Mouse (Mus musculus): ENCODE results near the gene Aldh18a1. TPM values are rescaled to one million over a fixed set of nuclear protein-coding genes. Genes with fewer than 3 reads are reported as not detected.

The Aldh18a1 gene
- total RNA-seq, 4 experiments from 2014 or later = 4.5 to 7.5 (median 5.8) TPM

Other genes with a start within 250 kb of the Aldh18a1 start
- gene Sorbs1, start 74.7 kb downstream of the Aldh18a1 start, total RNA-seq (2022) = 100 to 1,000 TPM; 758 to 979 (median 853) TPM
- 1 to 10 TPM; 4.6 to 7.9 (median 6.8) TPM for gene Tctn3, start 23.8 kb upstream of the Aldh18a1 start, total RNA-seq (2022)
- 10 to 100 TPM; 17.5 to 21.0 (median 19.8) TPM for gene Entpd1, start 23.9 kb upstream of the Aldh18a1 start, total RNA-seq (2022)
- not detected for gene Cc2d2b, start 160.3 kb upstream of the Aldh18a1 start, total RNA-seq (2022)
- gene Ccnj, start 242.8 kb upstream of the Aldh18a1 start, total RNA-seq (2022) = 1 to 10 TPM; 3.9 to 4.6 (median 4.0) TPM